Mouse (Mus musculus): ENCODE data around the gene Smg9.

- TF ChIP-seq MAFK (IDR thresholded peaks at IDR 0.05; ENCODE audit: insufficient read depth, low read depth, low read length), result no peak
- TF ChIP-seq HCFC1 (IDR thresholded peaks at IDR 0.05; ENCODE audit: borderline replicate concordance, insufficient read depth, low read length), result no peak
- no peak for TF ChIP-seq ZC3H11A (IDR thresholded peaks at IDR 0.05; ENCODE audit: borderline replicate concordance, low read depth, low read length)
These were observed 27.7 kb downstream of the Smg9 start for GRCm38 (mm10) chr7:24427168-24427567.

Measured in ES-E14 (cell line).